ENCODE assay signal across 8 mouse cellular contexts in genomic region chr7:100190778-100191177, GRCm38 (mm10). TPM values are rescaled to one million over a fixed set of nuclear protein-coding genes. Genes with fewer than 3 reads are reported as not detected.
DNase-seq lines count a peak whose midpoint lies in the region; ATAC-seq lines count a peak whose summit lies in the region.

No protein-coding gene starts in this region.

- H3K9ac ChIP-seq in neural tube, embryonic 11.5 days (ENCODE audit: low read length): no peak overlapping the region
- no peak overlapping the region for H3K9ac ChIP-seq in neural tube, embryonic 15.5 days (replicated peaks)
- no peak overlapping the region for H3K9ac ChIP-seq in hindbrain, embryonic 12.5 days
- H3K9ac ChIP-seq in midbrain, embryonic 15.5 days: no peak overlapping the region

- intact Hi-C loops in left cerebral cortex, postnatal 25 days (cut with DNase I): loop anchor here (1.0 kb wide), 1 partner anchor 44 kb away; no protein-coding TSS in a partner anchor

- no peaks in the 10 kb centered on the region for H3K9me3 ChIP-seq in neural tube, embryonic 11.5 days (ENCODE audit: control insufficient read depth, low read length)
- H3K9me3 ChIP-seq in neural tube, embryonic 15.5 days (replicated peaks): no peaks in the 10 kb centered on the region
- H3K9me3 ChIP-seq in hindbrain, embryonic 12.5 days (replicated peaks): no peaks in the 10 kb centered on the region
- no peaks in the 10 kb centered on the region for H3K9me3 ChIP-seq in midbrain, embryonic 15.5 days

- H3K27ac ChIP-seq in neural tube, embryonic 11.5 days (ENCODE audit: low read depth, low read length): no peak overlapping the region
- H3K27ac ChIP-seq in neural tube, embryonic 15.5 days (replicated peaks): no peak overlapping the region
- no peak overlapping the region for H3K27ac ChIP-seq in hindbrain, embryonic 12.5 days
- no peak overlapping the region for H3K27ac ChIP-seq in midbrain, embryonic 15.5 days

- WGBS in neural tube, embryonic 11.5 days: 7% methylated on average over 4 of the region's 4 CpGs
- WGBS in neural tube, embryonic 15.5 days: 2% methylated on average over 4 of the region's 4 CpGs
- WGBS in hindbrain, embryonic 12.5 days: 5% methylated on average over 4 of the region's 4 CpGs
- WGBS in midbrain, embryonic 15.5 days: 4% methylated on average over 4 of the region's 4 CpGs

- DNase-seq in neural tube, embryonic 11.5 days (ENCODE audit: low spot score): peak; percentile 66
- peak; percentile 47 for DNase-seq in adrenal gland, adult 2 months
- DNase-seq in embryo, embryonic 10.5 days (ENCODE audit: low spot score): peak; percentile 79
- DNase-seq in left cerebral cortex, postnatal 25 days (ENCODE audit: low spot score in 2 of 2): peak; percentile 51 to 61
- DNase-seq in testis, postnatal 10 days (ENCODE audit: low spot score): peak; percentile 83

- no peak overlapping the region for H3K4me2 ChIP-seq in neural tube, embryonic 11.5 days (ENCODE audit: low read depth)
- no peak overlapping the region for H3K4me2 ChIP-seq in neural tube, embryonic 15.5 days
- H3K4me2 ChIP-seq in hindbrain, embryonic 12.5 days (replicated peaks): no peak overlapping the region
- H3K4me2 ChIP-seq in midbrain, embryonic 15.5 days: no peak overlapping the region

- no peaks in the 10 kb centered on the region for H3K4me1 ChIP-seq in neural tube, embryonic 11.5 days (ENCODE audit: control insufficient read depth, insufficient read depth, low read length)
- no peaks in the 10 kb centered on the region for H3K4me1 ChIP-seq in neural tube, embryonic 15.5 days
- no peaks in the 10 kb centered on the region for H3K4me1 ChIP-seq in hindbrain, embryonic 12.5 days
- no peaks in the 10 kb centered on the region for H3K4me1 ChIP-seq in midbrain, embryonic 15.5 days

- no peak overlapping the region for H3K4me3 ChIP-seq in neural tube, embryonic 11.5 days (ENCODE audit: low read depth, low read length)
- no peak overlapping the region for H3K4me3 ChIP-seq in neural tube, embryonic 15.5 days (replicated peaks)
- H3K4me3 ChIP-seq in hindbrain, embryonic 12.5 days: no peak overlapping the region
- no peak overlapping the region for H3K4me3 ChIP-seq in midbrain, embryonic 15.5 days

- no peak for ATAC-seq in neural tube, embryonic 11.5 days (ENCODE audit: insufficient read depth, low FRiP score, low TSS enrichment)
- no peak for ATAC-seq in neural tube, embryonic 15.5 days (ENCODE audit: low FRiP score)
- ATAC-seq in hindbrain, embryonic 12.5 days (ENCODE audit: low FRiP score): peak; percentile 43; the same call in 1 of the 2 replicates
- ATAC-seq in midbrain, embryonic 15.5 days (replicated peaks): peak; percentile 71

- no peaks in the 10 kb centered on the region for H3K27me3 ChIP-seq in neural tube, embryonic 11.5 days (ENCODE audit: control insufficient read depth, insufficient read depth, low read length)
- H3K27me3 ChIP-seq in neural tube, embryonic 15.5 days (replicated peaks): no peaks in the 10 kb centered on the region
- H3K27me3 ChIP-seq in hindbrain, embryonic 12.5 days: peaks cover 7% of the 10 kb centered on the region
- H3K27me3 ChIP-seq in midbrain, embryonic 15.5 days (replicated peaks): peaks cover 3% of the 10 kb centered on the region; the same call in 1 of the 2 replicates

- no peaks in the 10 kb centered on the region for H3K36me3 ChIP-seq in neural tube, embryonic 11.5 days (ENCODE audit: control insufficient read depth, insufficient read depth, low read length)
- H3K36me3 ChIP-seq in neural tube, embryonic 15.5 days: no peaks in the 10 kb centered on the region
- no peaks in the 10 kb centered on the region for H3K36me3 ChIP-seq in hindbrain, embryonic 12.5 days
- H3K36me3 ChIP-seq in midbrain, embryonic 15.5 days (replicated peaks): no peaks in the 10 kb centered on the region

RNA-seq across cellular contexts. Expression of gene Kcne3, which starts 14.5 kb away (rescaled TPM):
- polyA plus RNA-seq in neural tube, embryonic 11.5 days (2014; fragmentation: Nextera tagmentation; extraction: Ambion mirVana): 2.4 and 3.8 TPM in 2 replicates
- polyA plus RNA-seq in neural tube, embryonic 15.5 days (2015; fragmentation: Nextera tagmentation; extraction: Ambion mirVana): 0.99 and 6.4 TPM in 2 replicates
- total RNA-seq in adrenal gland, adult 2 months (2021): 1 to 10 TPM in 1 of 2 experiments, under 1 TPM in 1; 0.84 to 1.6 TPM
- 1.6 and 2.7 TPM in 2 replicates for polyA plus RNA-seq in adrenal gland, adult 2 months (2012; rRNA removed)
- polyA plus RNA-seq in hindbrain, embryonic 12.5 days (2016; fragmentation: Nextera tagmentation; extraction: Ambion mirVana): 3.2 and 4.7 TPM in 2 replicates
- not detected for total RNA-seq in left cerebral cortex, postnatal 25 days (2021)
- polyA plus RNA-seq in midbrain, embryonic 15.5 days (2015; fragmentation: Nextera tagmentation; extraction: Ambion mirVana): 0.60 and 0.98 TPM in 2 replicates

RNA-seq across cellular contexts. Expression of gene Lipt2, which starts 31.7 kb away (rescaled TPM):
- 22.9 and 24.2 TPM in 2 replicates for polyA plus RNA-seq in neural tube, embryonic 11.5 days (2014; fragmentation: Nextera tagmentation; extraction: Ambion mirVana)
- 16.9 and 17.0 TPM in 2 replicates for polyA plus RNA-seq in neural tube, embryonic 15.5 days (2015; fragmentation: Nextera tagmentation; extraction: Ambion mirVana)
- total RNA-seq in adrenal gland, adult 2 months (2021): 1 to 10 TPM; 3.0 to 6.0 TPM
- polyA plus RNA-seq in adrenal gland, adult 2 months (2012; rRNA removed): 12.9 and 15.5 TPM in 2 replicates
- polyA plus RNA-seq in hindbrain, embryonic 12.5 days (2016; fragmentation: Nextera tagmentation; extraction: Ambion mirVana): 15.5 and 17.9 TPM in 2 replicates
- 1 to 10 TPM; 4.9 to 5.4 TPM for total RNA-seq in left cerebral cortex, postnatal 25 days (2021)
- 16.0 and 19.4 TPM in 2 replicates for polyA plus RNA-seq in midbrain, embryonic 15.5 days (2015; fragmentation: Nextera tagmentation; extraction: Ambion mirVana)

RNA-seq across cellular contexts. Expression of gene Pgm2l1, which starts 36.4 kb away (rescaled TPM):
- polyA plus RNA-seq in neural tube, embryonic 11.5 days (2014; fragmentation: Nextera tagmentation; extraction: Ambion mirVana): 8.9 and 10.4 TPM in 2 replicates
- 24.2 and 26.1 TPM in 2 replicates for polyA plus RNA-seq in neural tube, embryonic 15.5 days (2015; fragmentation: Nextera tagmentation; extraction: Ambion mirVana)
- 1 to 10 TPM; 4.1 to 5.6 TPM for total RNA-seq in adrenal gland, adult 2 months (2021)
- 2.6 and 2.9 TPM in 2 replicates for polyA plus RNA-seq in adrenal gland, adult 2 months (2012; rRNA removed)
- 11.2 and 13.0 TPM in 2 replicates for polyA plus RNA-seq in hindbrain, embryonic 12.5 days (2016; fragmentation: Nextera tagmentation; extraction: Ambion mirVana)
- 100 to 1,000 TPM; 303 to 336 TPM for total RNA-seq in left cerebral cortex, postnatal 25 days (2021)
- polyA plus RNA-seq in midbrain, embryonic 15.5 days (2015; fragmentation: Nextera tagmentation; extraction: Ambion mirVana): 29.9 and 30.6 TPM in 2 replicates

Comparison
In these comparisons a context has a peak if more than half of its experiments do, and no peak if none do; other contexts are left out.
1. ATAC-seq: peak in hindbrain, embryonic 12.5 days (single experiment) and midbrain, embryonic 15.5 days (single experiment); none in neural tube, embryonic 11.5 days (single experiment) and neural tube, embryonic 15.5 days (single experiment).
2. Peak in every context shown above with its lines, with median percentiles within 50 percentile points of each other: DNase-seq.